Mouse (Mus musculus): ENCODE results near the gene Stt3a. TPM values are rescaled to one million over a fixed set of nuclear protein-coding genes. Genes with fewer than 3 reads are reported as not detected.

The Stt3a gene
- total RNA-seq (2022): 10 to 100 TPM; 23.8 to 40.7 (median 33.9) TPM

DNA sequence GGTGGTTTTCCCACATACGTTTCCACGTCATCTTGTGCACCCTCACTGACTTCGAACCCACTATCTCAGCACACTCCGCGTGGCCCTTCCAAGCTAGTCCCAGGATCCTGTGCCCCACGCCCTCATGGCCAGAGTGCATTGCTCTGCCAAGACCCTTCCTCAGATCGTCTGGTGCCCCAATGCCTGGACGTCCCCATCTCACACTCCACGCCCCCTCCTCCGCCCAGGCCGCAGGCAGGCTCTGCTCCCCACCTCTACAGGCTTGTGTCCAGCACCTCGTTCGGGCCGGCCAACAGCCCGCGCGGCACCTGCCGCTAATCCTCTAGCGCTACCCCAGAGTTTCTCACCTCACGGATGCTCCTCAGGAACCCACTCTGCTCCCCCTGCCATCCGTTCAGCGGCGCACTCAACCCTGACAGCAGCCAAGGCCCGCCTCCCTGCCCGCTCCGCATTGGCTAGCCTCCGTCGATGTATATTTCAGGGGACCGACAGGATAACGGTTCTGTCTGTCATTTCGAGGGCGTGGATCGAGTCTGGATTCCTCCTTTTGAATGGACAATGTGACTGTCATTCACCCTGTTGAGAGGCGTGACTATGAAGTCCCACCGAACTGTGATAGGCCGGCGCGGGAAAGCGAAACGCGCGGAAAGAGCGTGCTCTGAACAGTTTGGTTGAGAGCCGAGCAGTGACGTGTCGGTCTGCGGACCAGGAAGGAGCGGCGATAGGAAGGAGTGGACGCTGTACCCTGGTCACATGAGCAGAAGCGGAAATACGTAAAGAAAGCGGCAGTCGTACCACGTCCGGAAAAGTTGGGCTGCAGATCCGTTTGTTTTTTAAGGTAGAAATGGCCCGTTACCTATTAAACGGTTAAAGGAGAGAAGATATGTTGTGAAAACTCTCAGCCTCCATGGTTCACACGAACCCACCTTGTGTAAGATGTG, at the start of gene Stt3a:
Stt3a (minus strand) TSS at position 477 of the 941 bp plus-strand sequence.
- DNase-seq (ENCODE audit: low spot score in 2 of 2): peak; percentile 98 to 99

DNA sequence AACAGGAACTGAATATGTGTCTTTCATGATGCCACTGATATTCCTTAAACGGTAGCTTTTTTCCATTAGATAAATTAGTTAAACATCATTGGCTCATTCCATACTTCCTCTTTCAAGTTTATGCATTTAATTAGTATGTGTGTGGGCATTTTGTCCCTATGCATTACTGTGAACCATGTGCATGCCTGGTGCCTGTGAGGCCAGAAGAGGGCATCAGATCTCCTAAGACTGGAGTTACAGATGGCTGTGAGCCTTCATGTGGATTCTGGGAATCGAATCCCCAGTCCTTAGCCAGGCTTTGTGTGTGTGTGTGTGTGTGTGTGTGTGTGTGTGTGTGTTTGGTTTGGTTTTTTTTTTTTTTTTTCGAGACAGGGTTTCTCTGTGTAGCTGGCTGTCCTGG, 47.0 kb upstream of the Stt3a start:
- DNase-seq (ENCODE audit: low spot score in 2 of 2): no peak

DNA sequence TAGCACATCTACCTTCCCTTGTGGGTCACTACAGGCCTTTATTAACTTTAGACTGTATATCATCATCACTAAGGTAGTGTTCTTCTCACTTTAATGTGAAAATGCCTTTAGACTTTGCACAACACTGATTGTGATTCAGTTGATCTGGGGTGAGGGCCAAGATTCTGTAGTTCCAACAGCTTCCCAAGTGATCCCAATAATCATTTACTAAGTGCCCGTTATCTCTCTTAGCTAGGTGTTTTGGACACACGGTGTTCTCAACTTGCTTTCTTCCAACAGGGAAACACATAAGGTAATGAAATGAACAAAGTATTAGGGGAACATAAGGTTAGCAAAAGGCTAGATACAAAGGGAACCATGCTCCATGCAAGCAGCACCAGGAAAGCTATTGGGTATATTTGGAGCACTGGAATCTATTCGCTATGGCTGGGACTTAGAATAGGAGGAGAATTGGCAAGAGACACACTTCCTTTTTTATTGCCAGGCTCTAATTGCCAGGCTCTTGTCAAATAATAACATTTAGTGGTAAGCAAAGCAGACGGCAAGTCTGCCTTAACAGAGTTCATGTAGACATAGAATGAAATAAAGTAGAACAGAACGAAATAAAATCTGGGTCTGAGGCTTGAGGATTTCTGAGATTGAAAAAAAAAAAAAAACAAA, 40.8 kb upstream of the Stt3a start:
- no peak for DNase-seq (ENCODE audit: low spot score in 2 of 2)

DNA sequence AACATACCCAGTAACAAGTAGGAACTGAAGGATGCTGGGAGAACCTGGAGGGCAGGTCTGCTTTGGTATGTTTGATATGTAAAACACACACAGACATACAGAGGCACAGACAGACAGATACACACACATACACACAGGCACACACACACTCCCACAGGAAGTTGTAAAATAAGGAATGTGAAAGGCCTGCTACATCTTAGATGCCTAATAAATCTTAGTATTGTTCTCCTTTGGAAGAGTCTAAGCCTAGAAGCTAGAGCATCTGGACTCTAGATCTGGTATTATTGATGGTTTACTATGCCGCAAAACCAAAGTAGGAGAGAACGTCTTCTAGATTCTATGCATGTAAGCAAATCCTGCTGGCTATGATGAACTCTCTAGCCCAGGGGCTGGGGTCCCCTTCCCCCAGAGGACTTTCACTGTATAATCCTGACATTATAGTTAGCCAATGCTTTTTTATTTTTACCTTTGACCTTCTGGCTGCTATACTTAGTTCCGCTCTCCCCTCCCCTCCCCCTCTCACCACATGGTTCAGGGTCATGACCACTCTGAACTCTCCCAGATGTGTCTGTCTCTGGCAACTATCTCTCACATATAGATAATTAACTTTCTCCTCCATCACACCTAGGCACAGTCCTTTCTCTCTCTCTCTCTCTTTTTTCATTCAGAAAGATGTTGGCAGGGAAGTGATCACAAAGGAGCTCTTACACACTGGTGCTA, 37.9 kb upstream of the Stt3a start:
- DNase-seq (ENCODE audit: low spot score in 2 of 2): no peak

DNA sequence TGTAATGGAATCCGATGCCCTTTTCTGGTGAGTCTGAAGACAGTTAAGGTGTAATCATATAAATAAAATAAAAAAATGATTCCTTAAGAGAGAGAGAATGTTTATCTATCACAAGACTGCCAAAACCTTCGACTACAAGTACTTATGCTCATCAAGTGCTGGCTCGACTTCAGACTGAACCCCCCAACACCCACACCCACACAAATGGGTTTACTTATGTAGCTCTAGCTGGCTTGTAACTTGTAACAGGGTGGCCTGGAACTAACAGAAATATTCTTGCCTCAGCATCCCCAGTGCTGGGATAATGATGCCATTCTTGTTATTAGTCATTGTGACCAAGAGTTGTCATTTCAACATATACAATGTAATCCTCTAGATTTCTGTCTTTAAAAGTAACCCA, 36.4 kb upstream of the Stt3a start:
- no peak for DNase-seq (ENCODE audit: low spot score in 2 of 2)

DNA sequence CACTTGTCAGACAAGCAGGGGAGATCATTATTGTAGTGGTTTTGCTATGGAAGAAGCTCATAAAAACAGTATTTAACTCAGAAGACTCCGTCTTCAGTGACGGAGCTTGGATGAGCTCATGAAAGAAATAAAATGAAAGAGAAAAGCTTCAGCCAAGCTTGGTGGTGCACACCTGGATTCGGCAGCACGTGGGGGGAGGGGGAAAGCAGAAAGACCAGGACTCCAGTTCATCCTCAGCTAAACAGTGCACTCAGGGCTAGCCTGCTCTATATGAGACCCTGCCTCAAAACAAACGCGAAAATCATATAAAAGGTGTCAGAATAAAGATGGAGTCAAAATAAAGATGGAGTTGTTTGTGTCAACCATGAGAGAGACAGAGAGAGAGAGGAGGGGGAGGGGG, 35.9 kb upstream of the Stt3a start:
- no peak for DNase-seq (ENCODE audit: low spot score in 2 of 2)

DNA sequence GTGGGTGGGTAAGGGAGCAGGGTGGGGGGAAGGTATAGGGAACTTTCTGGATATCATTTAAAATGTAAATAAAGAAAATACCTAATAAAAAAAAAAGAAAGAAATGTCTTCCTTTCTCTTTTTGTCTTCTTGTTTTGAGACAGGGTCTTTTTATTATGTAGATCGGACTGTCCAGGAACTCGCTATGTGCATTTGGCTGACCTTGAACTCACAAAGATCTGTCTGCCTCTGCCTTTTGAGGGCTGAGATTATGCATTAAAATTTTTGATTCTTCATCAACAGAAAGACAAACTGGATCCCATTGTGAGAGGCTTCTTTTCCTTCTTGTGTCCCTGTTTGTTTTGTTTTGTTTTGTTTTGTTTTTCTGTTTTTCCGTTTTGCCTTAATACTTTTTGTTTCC, 35.5 kb upstream of the Stt3a start:
- DNase-seq (ENCODE audit: low spot score in 2 of 2): no peak

DNA sequence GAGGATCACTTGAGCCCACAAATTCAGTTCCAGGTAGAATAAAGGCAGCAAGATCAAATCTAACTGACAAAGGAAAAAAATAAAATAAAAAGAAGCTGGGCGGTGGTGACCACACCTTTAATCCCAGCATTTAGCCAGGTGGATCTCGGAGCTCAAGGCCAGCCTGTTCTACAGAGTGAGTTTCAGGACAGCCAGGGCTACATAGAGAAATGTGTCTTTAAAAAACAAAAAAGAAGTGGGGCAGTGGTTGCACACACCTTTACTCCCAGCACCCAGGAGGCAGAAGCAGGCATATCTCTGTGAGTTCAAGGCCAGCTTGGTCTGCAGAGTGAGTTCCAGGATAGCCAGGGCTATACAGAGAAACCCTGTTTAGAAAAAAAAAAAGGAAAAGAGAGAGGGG, 34.5 kb upstream of the Stt3a start:
- no peak for DNase-seq (ENCODE audit: low spot score in 2 of 2)

DNA sequence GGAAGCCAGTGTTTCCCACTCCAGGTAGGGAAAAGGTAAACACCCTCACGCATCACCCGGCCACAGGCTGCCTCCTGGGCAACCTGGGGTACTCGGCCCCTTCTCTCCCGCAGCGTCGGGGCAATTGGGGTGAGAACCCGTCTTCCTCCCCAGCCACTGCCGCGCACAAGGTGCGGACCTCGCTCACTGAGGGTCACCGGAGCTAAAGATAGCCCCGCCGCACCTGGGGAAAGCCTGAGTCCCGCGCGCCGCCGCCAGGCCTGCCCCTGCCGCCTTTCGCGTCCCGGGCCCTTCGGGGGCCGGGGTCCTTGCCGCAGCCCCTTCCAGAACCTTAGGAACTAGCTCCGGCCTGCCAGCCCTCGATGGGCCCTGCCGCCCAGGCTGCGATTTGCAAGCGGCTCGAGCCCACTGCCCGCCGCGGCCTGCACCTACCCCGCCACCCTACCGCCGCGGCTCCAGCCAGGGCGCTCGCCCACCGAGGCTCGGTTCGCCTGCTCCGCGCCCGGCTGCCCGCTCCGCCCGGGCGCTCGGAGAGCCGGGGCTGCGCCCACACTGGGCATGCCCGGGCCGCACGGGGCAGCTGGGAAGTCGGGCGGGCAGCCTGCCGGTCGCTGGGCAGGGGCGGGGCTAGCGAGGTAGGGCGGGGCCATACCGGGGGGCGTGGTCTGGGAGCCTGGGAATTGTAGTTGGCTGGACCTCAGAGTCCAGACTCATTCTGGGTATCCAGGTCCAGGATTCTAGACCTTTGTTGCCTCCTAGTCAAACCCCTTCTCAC, 29.5 kb upstream of the Stt3a start, which contains the start of gene Ei24:
Ei24 (minus strand) TSS at position 613 of the 775 bp plus-strand sequence.
- peak; percentile 89 to 95 for DNase-seq (ENCODE audit: low spot score in 2 of 2)

DNA sequence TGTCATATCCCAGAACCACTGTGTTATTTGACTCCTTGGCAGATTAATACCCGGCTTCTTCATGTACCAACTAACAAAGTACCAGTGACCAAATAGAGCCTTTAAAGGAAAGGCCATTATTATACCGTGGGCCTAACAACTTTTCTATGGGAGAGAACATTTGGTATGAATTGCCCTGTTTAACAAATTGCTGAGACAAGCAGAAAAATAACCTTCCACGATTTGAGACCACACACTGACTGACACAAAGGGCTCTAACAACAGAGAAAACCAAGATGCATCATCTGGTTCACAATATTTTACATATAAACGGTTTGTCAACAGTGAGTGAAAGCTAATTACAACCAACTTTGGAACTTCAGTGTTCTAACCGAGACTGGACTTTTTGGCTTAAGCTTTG, 28.7 kb upstream of the Stt3a start:
- no peak for DNase-seq (ENCODE audit: low spot score in 2 of 2)

DNA sequence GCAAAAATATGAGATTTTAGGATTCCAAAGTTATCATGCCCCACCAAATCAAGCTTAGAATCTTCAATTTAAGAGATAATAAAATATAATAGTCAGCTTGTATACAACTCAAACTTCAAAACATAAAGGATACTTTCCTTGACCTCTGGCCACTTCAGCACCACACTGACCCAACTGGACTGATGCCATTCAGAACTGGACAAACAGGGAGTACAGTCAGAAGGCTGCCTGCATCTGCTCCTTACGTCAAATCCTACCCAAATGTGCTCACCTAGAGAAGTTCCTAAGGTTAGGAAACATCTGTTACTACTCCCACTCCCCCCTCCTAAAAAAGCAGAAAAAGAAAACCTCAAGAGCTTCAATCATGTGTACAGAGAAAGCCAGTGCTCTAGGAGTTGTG, 28.1 kb upstream of the Stt3a start:
- no peak for DNase-seq (ENCODE audit: low spot score in 2 of 2)

DNA sequence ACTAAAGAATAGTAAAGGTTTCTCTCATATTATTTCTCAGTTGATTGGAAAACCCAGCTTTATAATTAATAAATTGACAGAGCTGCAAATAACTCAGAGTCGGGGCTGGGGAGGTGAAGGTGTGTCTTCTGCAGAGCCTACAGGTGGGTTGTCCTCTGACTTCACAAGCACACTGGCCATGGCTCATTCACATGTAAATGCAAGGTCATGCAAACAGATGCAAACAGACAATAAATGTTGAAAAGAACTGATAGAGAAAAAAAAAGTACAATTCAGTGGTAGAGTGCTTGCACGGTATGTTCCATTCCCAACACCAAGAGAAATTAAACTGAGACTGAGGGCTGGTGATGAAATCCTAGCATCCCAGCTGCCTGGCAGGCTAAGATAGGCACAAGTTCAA, 27.0 kb upstream of the Stt3a start:
- DNase-seq (ENCODE audit: low spot score in 2 of 2): no peak

DNA sequence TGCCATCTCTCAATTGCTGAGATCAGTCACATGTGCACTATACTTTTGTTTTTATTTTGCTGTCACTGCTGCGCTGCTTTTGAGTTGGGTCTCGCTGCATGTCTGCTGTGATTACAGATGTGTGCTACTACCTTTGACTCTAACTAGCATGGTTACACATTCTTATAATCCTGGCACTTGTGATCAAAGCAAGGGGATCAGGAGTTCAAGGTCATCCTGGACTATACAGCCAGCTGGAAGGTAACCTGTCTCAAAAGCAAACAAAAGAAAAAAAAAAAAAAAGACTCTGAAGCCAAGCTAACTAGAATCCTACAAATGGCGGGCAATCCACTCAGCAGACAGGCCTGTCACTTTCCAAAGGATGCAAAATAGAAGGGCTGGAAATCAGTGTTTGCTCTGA, 24.7 kb upstream of the Stt3a start:
- no peak for DNase-seq (ENCODE audit: low spot score in 2 of 2)

DNA sequence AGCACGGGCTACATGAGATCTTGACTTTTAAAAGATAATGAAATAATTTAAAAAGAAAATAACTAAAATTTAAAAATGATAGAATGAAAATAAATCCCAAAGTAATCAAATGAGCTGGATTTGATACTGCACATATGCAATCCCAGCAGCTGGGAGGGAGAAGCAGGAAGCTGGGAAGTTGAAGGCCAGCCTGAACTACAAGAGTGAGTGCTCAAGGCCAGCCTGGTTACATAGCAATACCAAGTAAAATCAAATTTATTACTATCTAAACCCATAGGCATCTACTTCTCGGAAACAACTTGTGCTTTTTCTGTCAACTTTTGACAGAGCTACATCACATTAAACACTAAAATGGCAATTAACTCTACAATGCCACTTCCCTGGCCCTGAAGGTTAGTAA, 16.4 kb upstream of the Stt3a start:
- no peak for DNase-seq (ENCODE audit: low spot score in 2 of 2)

DNA sequence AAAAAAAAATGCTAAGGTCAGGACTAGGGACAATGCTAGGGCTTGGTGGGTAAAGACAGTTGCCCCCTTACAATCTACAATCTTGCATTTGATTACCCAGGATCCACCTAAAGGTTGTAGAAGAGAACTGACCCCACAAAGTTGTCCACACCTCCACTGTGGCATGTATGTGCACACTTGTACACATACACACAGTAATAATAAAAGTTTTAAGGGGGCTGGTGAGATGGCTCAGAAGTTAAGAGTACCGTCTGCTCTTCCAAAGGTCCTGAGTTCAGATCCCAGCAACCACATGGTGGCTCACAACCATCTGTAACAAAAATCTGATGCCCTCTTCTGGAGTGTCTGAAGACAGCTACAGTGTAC, 1.6 kb upstream of the Stt3a start:
- no peak for DNase-seq (ENCODE audit: low spot score in 2 of 2)

DNA sequence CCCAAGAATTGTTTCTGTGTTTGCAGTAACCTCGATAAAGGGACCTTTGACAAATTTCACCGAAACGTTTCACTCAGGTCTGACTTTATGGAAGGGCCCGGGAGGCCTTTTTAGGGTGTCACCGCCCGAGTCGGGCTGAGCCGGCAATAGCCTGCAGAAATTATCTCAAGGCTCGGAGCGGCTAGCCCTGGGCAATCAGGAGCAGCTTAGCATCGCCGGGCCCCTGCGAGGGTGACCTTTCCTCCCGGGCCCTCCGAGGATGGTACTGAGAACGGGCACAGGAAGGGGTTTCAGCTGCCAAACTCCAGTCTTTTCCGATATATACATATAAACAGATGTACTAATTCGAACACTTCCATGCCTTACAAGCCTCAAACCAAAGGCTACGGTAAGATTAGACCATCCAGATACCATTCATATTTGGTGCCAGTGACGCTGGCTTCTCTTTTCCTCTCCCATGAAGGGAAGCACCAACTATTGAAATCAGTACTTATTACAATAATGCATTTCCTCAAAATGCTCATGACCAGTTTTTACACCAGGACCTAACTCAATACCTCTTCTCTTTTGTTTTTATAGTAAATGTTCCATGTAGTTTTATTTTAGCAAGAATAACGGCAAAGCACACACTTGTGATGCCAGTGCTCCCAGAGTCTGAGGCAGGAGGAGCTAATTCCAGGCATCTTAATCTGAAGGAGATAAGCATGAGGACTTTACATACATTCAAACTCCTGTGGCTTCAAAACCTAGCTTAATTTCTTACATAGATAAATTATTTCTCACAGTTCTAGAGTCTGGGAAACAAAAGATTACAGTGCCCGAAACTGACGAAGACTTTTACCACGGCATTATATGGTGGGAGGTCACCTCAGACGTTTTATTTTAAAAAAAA, 923 bp upstream of the Stt3a start:
- DNase-seq (ENCODE audit: low spot score in 2 of 2): peak; percentile 12 to 15

DNA sequence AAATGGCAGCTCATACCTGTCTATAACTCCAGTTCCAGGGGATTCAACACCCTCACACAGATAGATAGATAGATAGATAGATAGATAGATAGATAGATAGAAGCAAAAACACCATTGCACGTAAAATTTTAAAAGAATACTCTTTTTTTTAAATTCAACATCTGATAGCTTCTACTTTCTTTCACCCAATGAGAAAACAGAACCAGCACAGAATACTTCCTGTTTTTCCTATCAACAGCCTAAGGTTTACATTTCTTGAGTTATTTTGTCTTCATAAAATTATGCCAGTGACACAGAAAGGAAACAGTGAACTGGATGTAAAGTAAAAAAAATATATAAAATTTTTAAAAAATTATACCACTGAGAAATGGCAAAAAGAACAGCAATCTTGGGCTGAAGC, 3.1 kb downstream of the Stt3a start:
- DNase-seq (ENCODE audit: low spot score in 2 of 2): no peak

DNA sequence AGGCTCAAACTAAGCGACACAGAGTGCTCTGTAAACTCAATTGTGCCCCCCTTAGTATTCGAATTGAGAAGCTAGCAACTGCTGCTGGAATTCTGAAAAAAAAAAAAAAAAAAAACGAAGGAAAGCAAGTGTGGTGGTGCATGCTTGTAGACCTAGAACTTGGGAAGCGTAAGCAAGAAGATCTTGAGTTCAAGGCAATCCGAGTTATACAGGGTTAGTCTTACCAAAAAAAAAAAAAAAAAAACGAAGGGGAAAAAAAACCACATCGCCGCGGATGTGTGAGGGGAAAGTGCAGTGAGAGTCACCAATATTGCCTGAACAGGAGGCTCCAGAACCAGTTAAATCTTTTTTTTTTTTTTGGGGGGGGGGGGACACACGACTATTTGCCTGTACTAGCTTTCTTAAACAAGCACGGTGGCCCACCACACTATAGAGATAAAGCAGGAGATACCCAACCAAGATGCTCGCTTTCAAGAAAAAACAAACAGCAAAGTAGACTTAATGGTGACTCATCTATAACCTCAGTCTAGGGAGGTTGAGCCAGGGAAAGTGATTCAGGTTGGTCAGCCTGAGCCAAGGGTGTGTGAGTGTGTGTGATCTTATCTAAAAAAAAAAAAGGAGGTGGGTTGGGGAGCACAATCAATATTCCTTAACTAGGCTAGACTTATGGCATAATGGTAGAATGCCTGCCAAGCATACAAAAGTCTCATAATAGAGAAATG, 40.3 kb downstream of the Stt3a start, which contains the start of gene Chek1:
Chek1 (minus strand) TSS at position 32 of the 722 bp plus-strand sequence.
- no peak for DNase-seq (ENCODE audit: low spot score in 2 of 2)

All from gastrocnemius, adult 8-10 months (tissue).